Mouse (Mus musculus) adrenal gland, adult (tissue): ENCODE data around the gene Mtif3.
"Not testable (repeated sequence)": the region's sequence is repeated elsewhere in the genome, so short reads cannot be mapped to it uniquely, and the experiment has no call there.

Source experiments
- DNase-seq, 2 experiments: peaks; one replicate each; pipeline ENCODE4 v3.0.0; 2022 to 2023; ENCODE audit warnings: low spot score in 1 of 2; ENCODE audit not compliant: inconsistent age in 2 of 2

Gene Mtif3

DNA sequence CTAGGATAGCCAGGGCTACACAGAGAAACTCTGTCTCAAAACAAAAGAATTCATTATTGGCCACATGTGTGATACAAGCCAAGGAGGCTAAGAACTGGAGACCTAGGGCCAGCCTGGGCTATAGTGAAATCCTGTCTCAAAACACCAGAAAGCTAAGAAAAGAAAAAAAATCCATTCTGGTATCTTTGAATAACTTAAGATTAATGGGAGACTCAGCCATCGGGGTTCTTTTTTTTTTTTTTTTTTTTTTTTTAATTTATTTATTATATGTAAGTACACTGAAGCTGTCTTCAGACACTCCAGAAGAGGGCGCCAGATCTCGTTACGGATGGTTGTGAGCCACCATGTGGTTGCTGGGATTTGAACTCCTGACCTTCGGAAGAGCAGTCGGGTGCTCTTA lies 46.2 kb downstream of the Mtif3 start:
- not testable (repeated sequence) for DNase-seq

DNA sequence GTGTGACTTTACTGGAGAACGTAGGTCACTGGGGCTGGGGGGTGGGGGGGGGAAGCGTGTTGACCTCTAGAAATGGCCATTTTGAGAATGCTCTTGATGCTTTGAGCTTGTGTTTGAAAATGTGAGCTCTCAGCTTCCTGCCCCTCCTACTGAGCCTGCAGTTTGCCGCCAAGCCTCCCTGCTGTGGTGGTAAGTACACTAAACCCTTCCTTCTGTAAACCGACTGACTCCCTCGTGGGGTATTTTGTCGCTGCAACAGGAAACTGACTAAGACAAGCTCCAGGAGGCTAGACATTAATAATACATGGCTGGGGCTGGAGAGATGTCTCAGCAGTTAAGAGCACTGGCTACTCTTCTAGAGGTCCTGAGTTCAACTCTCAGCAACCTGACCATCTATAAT lies 46.8 kb downstream of the Mtif3 start:
- no peak for DNase-seq

DNA sequence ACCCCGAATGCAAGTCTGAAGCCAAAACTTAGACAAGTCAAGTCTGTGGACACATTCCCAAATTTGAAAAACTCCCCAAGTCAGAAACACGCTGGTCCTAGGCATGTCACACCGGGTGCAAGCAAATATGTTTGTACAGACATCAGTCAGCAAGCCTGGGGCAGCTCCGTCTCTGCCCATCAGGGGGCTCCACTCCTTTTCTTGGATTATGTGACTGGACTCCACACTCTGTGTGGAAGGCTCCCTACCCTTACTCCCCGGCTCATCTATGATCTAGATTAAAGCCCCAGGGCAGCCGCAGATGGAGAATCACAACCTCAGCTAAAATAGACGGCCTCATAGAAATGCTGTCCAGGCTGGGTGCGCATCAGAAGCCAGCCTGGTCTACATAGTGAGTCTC lies 47.3 kb downstream of the Mtif3 start:
- no peak for DNase-seq

DNA sequence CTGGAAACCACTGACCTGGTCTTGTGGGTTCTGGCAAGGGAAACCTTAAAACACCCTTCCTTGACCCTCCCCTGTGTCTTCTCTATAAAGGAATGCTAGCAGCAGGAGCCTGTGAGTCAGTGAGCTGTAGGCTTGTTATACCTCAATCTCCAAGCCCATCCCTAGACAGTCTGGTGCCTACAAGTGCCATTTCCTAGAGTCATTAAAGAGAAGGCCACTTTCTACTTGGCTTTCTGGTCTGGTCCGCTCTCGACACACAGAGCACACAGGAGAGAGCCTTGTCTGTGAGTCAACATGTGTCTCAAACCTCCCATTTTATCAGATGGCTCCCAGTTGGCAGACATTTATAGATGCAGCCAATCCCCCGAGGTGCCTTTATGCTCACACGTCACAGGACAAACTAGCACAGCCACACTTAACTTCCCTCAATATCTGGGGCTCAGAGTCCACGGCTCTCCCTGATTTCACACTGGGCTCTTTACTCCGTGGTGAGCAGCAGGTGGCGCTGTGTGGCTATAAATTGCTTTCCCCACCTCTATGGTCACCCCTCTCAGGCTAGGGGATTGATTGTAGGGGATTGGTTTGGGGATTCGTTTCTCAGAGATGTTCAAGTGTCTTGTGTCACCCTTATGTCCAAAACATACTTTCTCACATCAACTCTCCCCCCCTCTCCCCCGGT lies 49.4 kb downstream of the Mtif3 start:
- DNase-seq = peak; percentile 48 to 77

DNA sequence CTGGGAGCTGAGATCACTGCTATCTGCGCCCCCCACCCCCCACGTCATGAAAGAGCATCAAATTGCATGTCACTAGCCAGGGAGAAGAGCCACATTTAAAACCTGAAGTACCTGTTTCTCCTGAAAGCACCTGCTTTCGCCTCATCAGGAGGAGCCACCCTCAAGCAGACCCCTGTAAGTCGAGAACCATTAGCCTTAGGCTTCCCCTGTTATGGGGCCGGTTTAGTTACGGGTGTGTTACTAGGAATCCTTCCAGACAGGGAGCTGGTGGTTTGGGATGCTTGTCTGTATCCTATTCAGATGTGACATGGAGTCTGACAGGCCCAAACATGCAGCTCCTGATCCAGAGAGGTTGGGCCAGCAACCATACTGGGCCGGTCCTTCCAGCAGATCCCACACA lies 50.2 kb downstream of the Mtif3 start:
- DNase-seq = no peak

DNA sequence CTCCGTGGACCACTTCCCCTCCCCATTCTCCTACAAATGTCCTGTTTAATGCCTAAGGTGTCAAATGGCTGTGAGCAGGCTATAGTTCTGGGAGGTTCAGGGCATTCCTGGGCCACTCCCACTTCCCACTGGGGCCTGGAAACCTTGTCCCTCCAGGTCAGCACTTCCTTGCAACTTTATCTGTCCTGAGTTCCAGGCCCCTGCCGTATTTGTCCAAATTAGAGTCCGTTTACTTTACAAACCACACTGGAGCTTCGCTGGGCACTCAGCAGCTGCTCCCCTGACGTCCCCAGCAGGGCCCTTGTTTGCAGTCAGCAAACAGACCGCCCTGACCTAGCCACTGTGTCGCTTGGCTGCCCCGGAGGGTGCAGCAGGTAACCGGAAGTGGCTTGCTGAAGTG lies 51.4 kb downstream of the Mtif3 start:
- no peak for DNase-seq

DNA sequence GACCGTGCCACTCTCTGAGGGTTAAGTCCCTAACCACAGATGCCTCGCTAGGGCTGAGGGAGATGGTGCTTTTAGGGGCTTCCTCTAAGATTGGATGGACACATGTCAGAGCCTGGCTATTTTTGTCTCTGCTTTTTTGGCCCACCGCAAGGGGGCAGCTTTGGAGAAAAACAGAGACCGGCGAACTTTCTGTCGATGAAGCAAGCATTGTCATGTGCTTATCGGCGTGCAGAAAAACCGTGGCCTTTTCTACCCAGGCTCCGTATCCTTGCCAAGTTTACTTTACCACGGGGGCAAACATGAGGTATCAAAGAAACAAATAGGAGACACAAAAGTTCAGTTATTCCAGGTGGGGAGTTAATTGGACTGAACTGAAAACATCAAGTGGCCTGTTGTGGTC lies 55.0 kb downstream of the Mtif3 start:
- DNase-seq = no peak

DNA sequence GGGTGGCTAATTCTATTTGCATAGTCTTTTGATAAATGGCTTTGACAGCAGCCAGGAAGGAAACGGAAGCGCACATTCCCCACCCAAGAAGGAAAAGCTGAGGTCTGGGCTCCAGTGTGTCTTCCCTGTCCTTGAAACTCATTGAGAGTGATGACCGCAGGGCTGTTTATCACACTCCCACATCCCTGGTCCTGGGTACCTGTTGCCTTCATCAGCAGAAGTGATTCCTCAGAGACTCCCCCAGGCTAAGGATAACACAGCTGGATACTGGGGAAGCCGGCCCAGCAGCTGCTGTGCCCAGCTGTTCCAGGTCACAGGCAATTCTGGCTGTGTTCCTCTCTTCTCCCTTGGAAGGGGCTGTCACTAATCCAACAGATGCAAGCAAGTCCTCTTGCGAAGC lies 56.1 kb downstream of the Mtif3 start:
- DNase-seq = peak in 1 of 2 experiments; percentile 36

DNA sequence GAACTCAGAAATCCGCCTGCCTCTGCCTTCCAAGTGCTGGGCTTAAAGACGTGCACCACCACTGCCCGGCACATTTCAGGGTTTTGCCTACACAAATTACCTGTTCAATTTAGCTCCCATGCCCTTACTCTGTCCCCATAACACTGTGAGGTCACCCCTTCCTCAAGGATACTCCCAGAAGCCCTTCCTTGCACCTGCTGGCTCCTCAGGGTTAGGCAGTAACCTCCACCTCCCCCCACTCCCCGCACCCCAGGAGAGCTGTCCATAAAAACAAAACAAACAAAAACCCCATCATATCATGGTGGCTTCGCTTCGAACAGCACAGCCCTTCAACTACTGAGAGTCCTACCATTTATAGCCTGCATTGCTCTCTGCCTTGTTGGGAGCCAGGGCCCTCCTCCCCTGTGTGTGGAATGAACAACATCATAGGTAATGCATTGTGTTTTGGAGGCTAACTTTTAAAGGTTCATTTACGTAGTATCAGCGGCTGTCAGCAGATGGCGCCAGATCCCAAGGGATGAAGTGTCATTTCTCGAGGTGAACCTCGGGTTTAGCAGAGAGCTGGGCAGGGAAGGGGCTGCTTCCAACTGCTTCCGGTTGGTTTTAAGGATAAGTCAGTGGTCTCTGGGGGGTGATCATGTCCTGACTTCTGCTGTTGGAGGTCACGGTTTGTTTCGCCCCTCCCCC lies 58.0 kb downstream of the Mtif3 start:
- peak; percentile 59 to 89 for DNase-seq

DNA sequence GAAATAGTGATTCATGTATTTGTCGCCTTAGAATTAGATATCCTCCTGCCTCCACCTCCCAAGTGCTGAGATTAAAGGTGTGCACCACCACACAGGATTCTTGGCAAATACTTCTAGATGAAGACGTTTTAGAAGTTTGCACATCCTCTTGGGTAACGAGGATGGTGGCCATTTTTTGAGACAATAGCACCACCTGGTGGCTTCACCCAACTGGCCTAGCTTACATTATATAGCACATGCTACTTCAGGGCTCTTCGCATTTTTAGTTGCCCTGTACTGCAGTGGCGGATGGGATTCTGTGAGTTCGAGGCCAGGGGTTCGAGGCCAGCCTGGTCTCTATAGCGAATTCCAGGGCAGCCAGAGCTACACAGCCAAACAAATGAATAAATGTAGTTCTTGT lies 59.2 kb downstream of the Mtif3 start:
- DNase-seq = peak; percentile 64 to 90
